Mouse (Mus musculus): ENCODE data around the gene Epn2.

DNA sequence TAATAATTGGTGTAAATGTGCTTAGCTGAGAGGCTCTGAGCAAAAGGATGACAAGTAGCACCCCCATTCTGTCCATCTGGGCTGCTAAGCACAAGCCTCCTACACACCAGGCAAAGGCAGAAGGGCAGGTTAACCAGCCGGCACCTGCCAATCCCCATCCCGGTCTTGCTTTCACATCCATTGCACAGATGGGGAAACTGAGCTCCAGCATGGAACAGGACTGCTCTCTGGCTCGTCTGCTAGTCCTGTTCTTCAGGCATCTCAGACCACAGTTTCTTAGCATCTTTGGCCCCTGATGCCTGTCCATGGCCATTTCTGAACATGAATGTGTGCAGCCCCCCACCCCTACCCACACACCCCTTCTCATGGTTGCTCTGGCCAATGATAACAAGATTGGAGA, 12.6 kb upstream of the Epn2 start:
- TF ChIP-seq EP300 (IDR thresholded peaks at IDR 0.05; ENCODE audit: low read depth in 1 of 2, low read length in 2 of 2) (no peak), E2F4 (IDR thresholded peaks at IDR 0.05; ENCODE audit: borderline replicate concordance, low read depth, low read length) (no peak), POLR2A (IDR thresholded peaks at IDR 0.05; ENCODE audit: control insufficient read depth in 1 of 2, insufficient read depth in 1 of 2, low read depth in 1 of 2, low read length in 2 of 2, poor library complexity in 1 of 2) (no peak), ZNF384 (IDR thresholded peaks at IDR 0.05; ENCODE audit: low read depth, low read length) (no peak), NELFE (IDR thresholded peaks at IDR 0.05; ENCODE audit: low read depth, low read length) (no peak), RAD21 (IDR thresholded peaks at IDR 0.05; ENCODE audit: low read depth, low read length) (no peak), CTCF (IDR thresholded peaks at IDR 0.05 in 2 of 3, conservative IDR thresholded peaks at IDR 0.05 in 1 of 3; ENCODE audit: control insufficient read depth in 1 of 3, insufficient read depth in 1 of 3, low read depth in 2 of 3, low read length in 3 of 3, poor library complexity in 1 of 3, severe bottlenecking in 1 of 3) (no peak), RCOR1 (IDR thresholded peaks at IDR 0.05; ENCODE audit: low read depth, low read length) (no peak), ETS1 (IDR thresholded peaks at IDR 0.05; ENCODE audit: low read depth, low read length) (no peak), MYC (IDR thresholded peaks at IDR 0.05; ENCODE audit: low read depth, low read length) (no peak), USF1 (IDR thresholded peaks at IDR 0.05; ENCODE audit: low read depth, low read length) (no peak), ELF1 (IDR thresholded peaks at IDR 0.05; ENCODE audit: low read depth, low read length) (no peak), GATA1 (IDR thresholded peaks at IDR 0.05; ENCODE audit: low read depth, low read length) (no peak)
